Mouse (Mus musculus) myocyte (in vitro differentiated cells): ENCODE results near the gene Zfhx3.

Experiments used
- E2F4 ChIP-seq: IDR thresholded peaks from one replicate; pipeline ENCODE4 v1.6.1; 2011; ENCODE audit warnings: mild to moderate bottlenecking, control low read depth, moderate library complexity; ENCODE audit not compliant: insufficient read depth
- MAX ChIP-seq: IDR thresholded peaks from one replicate; pipeline ENCODE4 v1.6.1; 2011; ENCODE audit warnings: low read depth, mild to moderate bottlenecking, control low read depth
- MYOG ChIP-seq, 3 experiments: IDR thresholded peaks; one replicate each; pipeline ENCODE4 v1.6.1; 2011; ENCODE audit warnings: control low read depth in 2 of 3, low read depth in 2 of 3, mild to moderate bottlenecking in 2 of 3; ENCODE audit not compliant: insufficient read length in 2 of 3, control insufficient read depth in 1 of 3, insufficient read depth in 1 of 3
- POLR2A ChIP-seq: IDR thresholded peaks from one replicate; pipeline ENCODE4 v1.6.1; 2011; ENCODE audit warnings: low read depth, mild to moderate bottlenecking, control low read depth, moderate library complexity; ENCODE audit not compliant: insufficient read length
- REST ChIP-seq: IDR thresholded peaks from one replicate; pipeline ENCODE4 v1.6.1; 2011; ENCODE audit warnings: mild to moderate bottlenecking, control low read depth, moderate library complexity; ENCODE audit not compliant: insufficient read depth, insufficient read length

GRCm38 (mm10) chr8:108695938-108696630 lies 753.6 kb downstream of the Zfhx3 start:
- TF ChIP-seq POLR2A, result no peak
- no peak for TF ChIP-seq MAX
- no peak for TF ChIP-seq MYOG (IDR thresholded peaks at IDR 0.05; ENCODE audit: control insufficient read depth in 1 of 3, insufficient read depth in 1 of 3, insufficient read length in 2 of 3, low read depth in 2 of 3)
- TF ChIP-seq E2F4, result no peak
- TF ChIP-seq REST, result no peak
